Mouse (Mus musculus) large intestine, adult 2 months (tissue): ENCODE data around the gene Dhx37. TPM values are rescaled to one million over a fixed set of nuclear protein-coding genes. Genes with fewer than 3 reads are reported as not detected.

Experiments used
- DNase-seq: peaks from one replicate; pipeline ENCODE4 v3.0.0-alpha.2; 2012; ENCODE audit warnings: low read depth, low spot score
- WGBS: fragments of 180-500 bp; shearing (Covaris S2); methylation state at CpG from one replicate; pipeline ENCODE4 v1.1.7; 2018; 5-methylcytosine and 5-hydroxymethylcytosine counted together
- polyA plus RNA-seq: library from polyadenylated mRNA; depleted of rRNA; stranded (reverse); fragments of >200 nt; gene quantifications from 2 replicates; pipeline ENCODE4 v1.2.3, GENCODE M21; 2012; rRNA removed

The Dhx37 gene
- polyA plus RNA-seq, 1 experiment = 19.5 TPM

GRCm38 (mm10) chr5:125375871-125376270 lies 58.0 kb downstream of the Dhx37 start:
- 72% methylated on average over 2 of the region's 2 CpGs for WGBS

GRCm38 (mm10) chr5:125372027-125372426 lies 61.9 kb downstream of the Dhx37 start:
- 71% methylated on average over 4 of the region's 4 CpGs for WGBS

More at GRCm38 (mm10) chr5:125375871-125376270, 58.0 kb downstream of the Dhx37 start:
- no peak for DNase-seq

GRCm38 (mm10) chr5:125370950-125371693 lies 62.8 kb downstream of the Dhx37 start:
- WGBS = 67% methylated on average over 7 of the region's 7 CpGs
- DNase-seq = no peak

More at GRCm38 (mm10) chr5:125372027-125372426, 61.9 kb downstream of the Dhx37 start:
- DNase-seq = no peak

GRCm38 (mm10) chr5:125368568-125368967 lies 65.4 kb downstream of the Dhx37 start:
- DNase-seq = no peak
- 4% methylated on average over 4 of the region's 4 CpGs for WGBS

- no peak for DNase-seq
- WGBS = 63% methylated on average over 5 of the region's 5 CpGs
These were observed 65.8 kb downstream of the Dhx37 start for GRCm38 (mm10) chr5:125368156-125368555.

GRCm38 (mm10) chr5:125364851-125365429 lies 69.0 kb downstream of the Dhx37 start:
- DNase-seq = no peak
- WGBS = 34% methylated on average over 4 of the region's 4 CpGs

GRCm38 (mm10) chr5:125363894-125364293 lies 70.0 kb downstream of the Dhx37 start:
- DNase-seq = no peak
- WGBS = 50% methylated on average over 7 of the region's 7 CpGs

Other genes starting within 250 kb of the Dhx37 start
- gene Scarb1, start 93.0 kb downstream of the Dhx37 start, polyA plus RNA-seq = 13.2 and 19.2 TPM in 2 replicates
- 0.18 TPM in 1 of 2 replicates, not detected in the other for gene Gm10382, start 44.8 kb downstream of the Dhx37 start, polyA plus RNA-seq
- gene Ubc, start 43.9 kb downstream of the Dhx37 start, polyA plus RNA-seq = 628 and 848 TPM in 2 replicates
- 9.2 and 13.8 TPM in 2 replicates for gene Bri3bp, start 7.4 kb upstream of the Dhx37 start, polyA plus RNA-seq
- gene Aacs, start 41.7 kb upstream of the Dhx37 start, polyA plus RNA-seq = 51.1 and 58.6 TPM in 2 replicates
- gene Tmem132b, start 97.7 kb upstream of the Dhx37 start, polyA plus RNA-seq = 0.12 and 0.16 TPM in 2 replicates